Mouse (Mus musculus) frontal cortex, postnatal 10 days (tissue): ENCODE measurements around the gene Smim9.
A peak's percentile ranks its signal among the peaks of the same experiment; 100 is the strongest.

Experiments used
- DNase-seq, 2 experiments: peaks; one replicate each; pipeline ENCODE4 v3.0.0; 2022; ENCODE audit warnings: low spot score in 2 of 2, mixed read lengths in 1 of 2

Gene Smim9

DNA sequence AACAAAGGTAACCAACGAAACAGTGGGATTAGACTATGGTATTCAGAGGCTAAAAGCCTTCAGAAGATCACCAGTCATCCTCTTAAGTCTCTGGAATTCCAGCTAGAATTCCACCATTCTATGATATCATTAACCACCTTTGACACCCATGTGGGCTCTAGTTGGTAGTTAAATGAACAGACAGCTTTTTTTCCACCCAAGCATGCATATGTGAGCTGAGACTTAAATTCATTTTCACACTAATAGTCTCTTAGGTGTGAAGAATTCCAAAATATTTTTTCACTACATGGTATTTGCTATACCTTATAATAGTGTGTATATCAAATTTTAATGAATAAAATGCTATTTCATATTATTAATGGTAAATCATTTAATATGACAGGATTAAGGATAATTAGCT lies at the start of gene Smim9:
Gene Smim9, minus strand, starts transcription at position 101 of the 400 bp plus-strand sequence.
- DNase-seq = no peak

GRCm38 (mm10) chrX:75155576-75156243 lies 7.9 kb downstream of the Smim9 start:
- DNase-seq = peak in 1 of 2 experiments; percentile 8

GRCm38 (mm10) chrX:75152249-75152648 lies 11.3 kb downstream of the Smim9 start:
- no peak for DNase-seq

DNA sequence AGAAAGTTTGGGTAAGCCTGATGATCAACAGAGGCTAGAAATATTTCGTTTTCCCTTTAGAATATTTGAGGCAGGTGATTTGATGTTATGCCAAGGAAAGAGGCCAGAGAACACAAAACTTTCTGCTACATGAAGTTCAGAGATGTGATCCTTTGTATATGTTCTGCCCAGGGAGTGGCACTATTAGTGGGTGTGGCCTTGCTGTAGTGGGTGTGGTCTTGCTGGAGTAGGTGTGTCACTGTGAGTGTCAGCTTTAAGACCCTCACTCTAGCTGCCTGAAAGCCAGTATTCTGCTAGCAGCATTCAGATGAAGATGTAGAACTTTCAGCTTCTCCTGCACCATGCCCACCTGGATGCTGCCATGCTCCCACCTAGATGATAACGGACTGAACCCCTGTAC lies 13.3 kb downstream of the Smim9 start:
- no peak for DNase-seq

GRCm38 (mm10) chrX:75148414-75148813 lies 15.2 kb downstream of the Smim9 start:
- no peak for DNase-seq

DNA sequence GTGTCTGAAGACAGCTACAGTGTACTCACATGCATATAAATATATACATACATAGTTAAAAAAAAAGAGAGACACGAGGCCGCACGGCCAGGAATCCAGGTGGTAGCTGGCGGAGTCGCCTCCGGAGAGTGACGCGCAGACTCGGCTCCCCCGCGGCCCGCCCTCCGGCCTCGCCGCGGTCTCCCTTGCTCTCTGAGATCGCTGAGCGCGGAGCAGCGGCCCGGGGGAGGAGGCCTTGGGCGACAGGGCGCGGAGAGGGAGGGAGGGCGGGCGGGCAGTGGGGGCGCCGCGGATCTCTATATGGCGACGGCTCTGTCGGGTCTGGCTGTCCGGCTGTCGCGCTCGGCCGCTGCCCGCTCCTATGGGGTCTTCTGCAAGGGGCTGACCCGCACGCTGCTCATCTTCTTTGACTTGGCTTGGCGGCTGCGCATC lies 20.4 kb downstream of the Smim9 start:
- peak in 1 of 2 experiments; percentile 8 for DNase-seq

DNA sequence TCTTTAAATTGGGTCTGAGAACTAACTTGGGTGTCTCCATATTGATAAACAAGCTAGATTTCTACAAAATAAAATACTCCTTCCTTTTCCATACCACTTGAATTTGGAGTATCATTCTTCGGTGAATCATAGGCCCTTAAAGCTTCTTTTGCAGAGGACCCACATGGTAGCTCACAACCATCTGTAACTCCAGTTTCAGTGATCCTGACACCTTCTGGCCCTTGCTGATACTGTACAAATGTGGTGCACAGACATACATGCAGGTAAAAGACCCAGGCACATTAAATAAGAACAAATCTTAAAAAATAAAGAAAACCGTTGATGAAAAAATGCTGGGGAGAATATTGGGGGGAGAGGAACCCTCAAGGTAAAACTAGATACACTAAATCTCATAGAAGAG lies 25.4 kb downstream of the Smim9 start:
- DNase-seq = no peak

- DNase-seq = no peak
These were observed 25.8 kb downstream of the Smim9 start for GRCm38 (mm10) chrX:75137729-75138128.

- no peak for DNase-seq
These were observed 26.6 kb downstream of the Smim9 start for GRCm38 (mm10) chrX:75136938-75137337.

GRCm38 (mm10) chrX:75130467-75131160 lies 33.0 kb downstream of the Smim9 start, which contains the start of gene Mpp1:
TSS of gene Mpp1 (minus strand) at chrX:75131016.
- peak; percentile 46 to 67 for DNase-seq

DNA sequence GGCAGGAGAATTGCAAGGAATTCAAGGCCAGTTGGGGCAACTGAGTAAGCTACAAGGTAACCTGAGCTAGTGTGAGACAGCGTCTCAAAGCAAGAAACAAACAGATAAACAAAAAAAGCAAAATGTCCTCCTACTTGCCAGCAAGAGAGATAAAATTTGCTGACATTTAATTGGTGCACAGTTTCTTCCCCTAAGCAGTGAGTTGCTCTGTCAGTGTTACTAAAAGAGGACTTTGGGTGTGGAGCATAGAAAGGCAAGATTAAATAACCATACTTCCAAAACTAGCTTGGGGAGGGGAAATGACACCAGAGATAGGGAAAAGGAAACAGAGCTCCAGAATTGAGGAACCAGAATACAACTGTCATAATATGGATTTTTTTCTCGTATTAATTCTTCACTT lies 34.1 kb downstream of the Smim9 start:
- no peak for DNase-seq

GRCm38 (mm10) chrX:75128333-75128980 lies 35.1 kb downstream of the Smim9 start:
- DNase-seq = no peak

DNA sequence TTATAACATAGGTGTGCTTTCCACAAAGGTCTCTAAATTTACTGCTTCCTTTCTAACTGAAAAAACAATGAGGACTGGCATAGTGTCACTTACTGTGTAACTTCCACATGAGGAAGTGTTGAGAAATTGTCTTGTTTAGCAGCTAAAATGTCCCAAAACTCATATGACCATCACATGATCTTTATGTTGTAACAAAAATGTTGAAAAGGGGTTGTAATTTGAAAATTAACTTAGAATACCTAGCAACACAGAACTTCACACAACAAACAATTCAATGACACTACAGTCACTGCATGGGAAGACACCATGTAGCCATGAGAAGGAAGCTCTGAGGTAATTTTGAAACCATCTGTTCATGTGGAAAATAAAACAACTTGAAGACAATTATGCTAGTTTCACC lies 36.7 kb downstream of the Smim9 start:
- DNase-seq = no peak

DNA sequence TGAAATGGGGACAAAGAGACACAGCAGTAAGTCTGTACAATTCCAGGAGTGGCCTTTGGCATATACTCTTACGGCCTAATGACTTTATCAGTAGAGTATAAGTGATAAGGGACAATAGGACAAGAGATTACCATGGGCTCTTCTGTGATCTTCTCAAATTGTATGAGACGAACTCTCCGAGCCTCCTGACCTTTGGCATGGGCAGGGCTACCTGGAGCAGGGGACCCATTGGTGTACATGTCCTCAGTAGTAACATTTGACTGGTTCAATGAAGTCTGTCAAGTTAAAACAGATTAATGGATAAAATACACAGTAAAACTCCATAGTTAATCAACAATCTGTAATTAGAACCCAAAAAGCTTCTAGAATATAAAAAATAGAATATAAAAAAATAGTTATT lies 38.0 kb downstream of the Smim9 start:
- DNase-seq = no peak

DNA sequence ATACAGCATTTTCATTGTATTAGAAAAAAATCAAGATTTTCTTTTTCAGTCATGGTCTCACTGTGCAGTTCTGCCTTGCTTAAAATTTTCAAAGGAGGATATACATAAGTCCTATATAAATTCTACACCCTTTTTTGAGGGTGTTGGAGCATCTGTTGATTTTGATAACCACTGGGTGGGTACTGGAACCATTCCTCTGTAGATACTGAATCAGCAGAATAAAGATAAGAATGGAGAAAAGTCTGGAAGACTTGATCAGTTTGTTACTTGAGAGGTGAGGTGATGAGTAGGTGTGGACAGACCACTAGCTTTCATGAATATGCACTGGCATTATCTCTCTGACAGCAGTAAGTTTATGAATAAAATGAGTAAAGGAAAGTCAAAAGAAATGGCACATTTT lies 48.0 kb downstream of the Smim9 start:
- no peak for DNase-seq

- DNase-seq = no peak
These were observed 61.3 kb downstream of the Smim9 start for GRCm38 (mm10) chrX:75102293-75102692.

GRCm38 (mm10) chrX:75098799-75099198 lies 64.8 kb downstream of the Smim9 start:
- no peak for DNase-seq

DNA sequence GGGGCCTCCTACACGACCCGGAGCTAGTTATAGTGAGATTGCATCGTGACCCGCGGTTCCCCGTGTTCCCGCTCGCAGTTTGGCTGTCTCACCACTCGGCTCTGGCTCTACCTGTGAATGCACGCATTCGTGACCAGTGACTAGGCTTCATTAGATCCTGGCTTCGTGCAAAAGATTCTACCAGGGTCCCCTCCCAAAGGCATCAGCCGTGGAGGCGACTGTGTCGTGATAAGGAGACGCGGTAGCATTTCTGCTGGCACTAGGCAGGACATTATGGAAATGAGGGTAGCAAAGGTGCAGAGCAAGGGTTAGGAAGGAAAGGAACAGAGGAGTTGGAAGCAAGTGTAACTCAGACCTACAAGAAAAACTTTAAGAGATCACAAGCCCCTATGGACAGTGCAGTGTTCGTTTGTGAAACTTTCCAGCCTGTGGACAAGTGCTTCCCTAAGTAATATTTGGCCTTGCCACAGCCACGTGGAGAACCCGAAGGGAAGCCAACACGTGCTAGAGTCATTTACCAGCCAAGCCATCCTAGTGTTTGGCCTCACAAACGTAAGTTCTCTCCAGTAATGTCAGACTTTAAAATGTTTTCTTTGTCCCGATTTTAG lies 67.3 kb downstream of the Smim9 start:
- DNase-seq = no peak
